Mouse (Mus musculus): ENCODE results near the gene Olfr681.
"Not testable (repeated sequence)": the region's sequence is repeated elsewhere in the genome, so short reads cannot be mapped to it uniquely, and the experiment has no call there.

Gene Olfr681

DNA sequence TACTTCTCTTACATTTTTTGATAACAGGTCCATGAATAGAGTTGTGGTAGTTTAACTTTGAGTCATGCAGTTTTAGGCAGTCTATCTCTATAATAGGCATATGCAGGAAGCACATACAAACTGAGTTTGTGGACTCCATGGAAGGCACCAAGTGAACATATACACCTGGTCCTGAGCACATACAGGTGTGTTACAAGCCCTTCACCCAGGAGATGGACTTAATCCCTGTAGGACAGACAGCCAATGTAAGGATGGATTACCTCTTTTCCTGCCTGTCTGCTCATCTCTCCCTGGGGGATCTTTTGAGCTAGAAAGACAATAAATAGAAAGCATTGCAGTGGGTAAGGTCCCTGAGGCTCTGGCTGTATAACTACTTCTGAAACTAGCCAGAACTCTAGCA lies at the start of gene Olfr681:
Olfr681 (plus strand) TSS at position 301 of the 400 bp plus-strand sequence.
- no peak for DNase-seq (ENCODE audit: low spot score)

DNA sequence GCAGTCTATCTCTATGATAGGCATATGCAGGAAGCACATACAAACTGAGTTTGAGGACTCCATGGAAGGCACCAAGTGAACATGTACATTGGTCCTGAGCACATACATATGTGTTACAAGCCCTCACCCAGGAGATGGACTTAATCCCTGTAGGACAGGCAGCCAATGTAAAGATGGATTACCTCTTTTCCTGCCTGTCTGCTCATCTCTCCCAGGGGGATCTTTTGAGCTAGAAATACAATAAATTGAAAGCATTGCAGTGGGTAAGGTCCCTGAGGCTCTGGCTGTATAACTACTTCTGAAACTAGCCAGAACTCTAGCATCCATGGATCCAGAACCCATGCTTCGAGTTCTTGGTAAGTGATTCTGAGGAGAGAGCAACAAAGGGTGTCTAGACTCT lies 35.7 kb upstream of the Olfr681 start, which contains the start of gene Olfr679:
Olfr679 (plus strand) TSS at position 301 of the 400 bp plus-strand sequence.
- no peak for DNase-seq (ENCODE audit: low spot score)

DNA sequence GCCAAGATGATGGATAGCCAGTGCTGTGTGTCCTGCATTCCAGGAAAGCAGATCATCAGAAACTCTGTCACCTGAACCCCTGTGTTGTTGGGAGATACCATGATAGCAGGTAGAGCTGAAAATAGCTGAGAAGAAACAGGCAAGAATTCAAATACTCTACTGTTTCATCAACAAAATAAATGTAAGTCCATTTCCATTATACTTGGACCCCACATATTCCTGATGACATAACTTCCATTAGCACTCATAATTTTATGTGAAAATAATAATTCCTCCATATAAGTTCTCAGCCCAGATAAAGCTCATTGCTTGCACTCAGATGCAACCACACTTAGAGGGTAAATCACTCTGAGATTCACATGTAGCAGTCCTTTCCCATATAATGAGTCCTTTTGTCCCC lies 23.9 kb upstream of the Olfr681 start, which contains the start of gene Olfr680-ps1:
Olfr680-ps1 (minus strand) TSS at position 101 of the 400 bp plus-strand sequence.
- not testable (repeated sequence) for DNase-seq (ENCODE audit: low spot score)

DNA sequence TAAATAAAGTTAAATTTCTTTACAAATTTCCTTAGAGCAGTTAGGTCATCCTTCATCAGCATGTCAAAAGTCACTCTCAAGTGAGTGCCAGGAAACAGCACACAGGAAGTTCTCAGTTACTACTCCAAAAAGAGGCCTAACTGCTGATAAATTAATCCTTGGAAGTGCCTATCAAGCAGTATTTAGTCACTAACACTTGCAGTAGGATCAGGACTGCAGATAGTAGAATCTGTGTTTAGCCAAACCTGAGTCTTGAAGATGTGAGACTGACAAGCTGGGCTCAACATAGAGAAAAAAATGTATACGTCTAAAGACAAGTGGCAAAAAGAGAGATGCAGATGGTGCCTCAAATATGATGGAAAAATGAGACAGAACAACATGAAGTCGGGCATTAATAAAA lies 24.6 kb downstream of the Olfr681 start:
- no peak for DNase-seq (ENCODE audit: low spot score)

- DNase-seq (ENCODE audit: low spot score) = no peak
Measured at GRCm38 (mm10) chr7:105146912-105147311, 30.3 kb downstream of the Olfr681 start, which contains the start of gene Olfr683. TSS of gene Olfr683 (minus strand) at chr7:105147012.

GRCm38 (mm10) chr7:105163553-105163952 lies 46.9 kb downstream of the Olfr681 start, which contains the start of gene Olfr684:
TSS of gene Olfr684 (minus strand) at chr7:105163653.
- DNase-seq (ENCODE audit: low spot score) = no peak

DNA sequence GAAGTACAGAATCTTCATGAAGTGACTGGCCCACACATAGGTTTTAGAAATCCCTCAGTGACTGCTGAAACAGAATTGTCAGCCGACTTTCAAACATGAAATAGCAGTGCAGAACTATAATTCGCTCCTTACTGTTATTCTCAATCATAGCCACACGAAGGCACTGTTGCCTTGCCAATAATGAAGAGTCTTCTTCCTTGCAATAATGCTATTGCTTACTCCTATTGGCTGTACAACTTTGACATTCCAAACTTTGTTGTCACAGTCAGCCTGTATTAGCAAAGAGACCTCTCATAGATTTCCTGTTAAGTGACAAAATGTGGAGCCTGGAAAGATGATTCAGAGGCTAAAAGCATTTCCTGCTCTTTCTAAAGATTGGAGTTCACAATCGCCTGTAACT lies 54.1 kb downstream of the Olfr681 start:
- no peak for DNase-seq (ENCODE audit: low spot score)
